Comparison of ENCODE assay signal across 11 mouse cellular contexts in genomic region chr7:102048524-102048923, GRCm38 (mm10). TPM values are rescaled to one million over a fixed set of nuclear protein-coding genes. Genes with fewer than 3 reads are reported as not detected.
DNase-seq lines count a peak whose midpoint lies in the region; ATAC-seq and TF ChIP-seq lines count a peak whose summit lies in the region.
"Not testable (repeated sequence)": the region's sequence is repeated elsewhere in the genome, so short reads cannot be mapped to it uniquely, and the experiment has no call there.
"Had no signal": no experiment of that assay in that cellular context is flagged by ENCODE, and none has a peak within 500 bp of the region (broad histone marks: within the 10 kb centered on the region; RNA-seq: fewer than 3 reads in every experiment).

No protein-coding gene starts in this region.

- H3K27ac ChIP-seq in hindbrain, postnatal 0 days; left cerebral cortex, adult 2 months: not testable (repeated sequence)

- H3K27me3 ChIP-seq in Patski; hindbrain, postnatal 0 days (ENCODE audit: insufficient read depth, low read length): not testable (repeated sequence)

- H3K4me2 ChIP-seq in hindbrain, postnatal 0 days (ENCODE audit: low read depth, low read length), result not testable (repeated sequence)

- H3K4me1 ChIP-seq in hindbrain, postnatal 0 days (ENCODE audit: insufficient read depth, low read length), result not testable (repeated sequence)

- peak; percentile 45 for TF ChIP-seq CTCF in Patski (IDR thresholded peaks at IDR 0.05)
- 0 out of 2 replicates have a peak, but pooled peaks have one; percentile 22 for TF ChIP-seq CTCF in hindbrain, postnatal 0 days (IDR thresholded peaks at IDR 0.05; ENCODE audit: low read depth)
- peak; percentile 44 for TF ChIP-seq CTCF in left cerebral cortex, adult 2 months (IDR thresholded peaks at IDR 0.05)

- in situ Hi-C loops in Patski (cut with MboI; ENCODE audit: low pct_unique_long_range_greater_than_20kb), result not testable (repeated sequence)

- not testable (repeated sequence) for H3K4me3 ChIP-seq in hindbrain, postnatal 0 days (ENCODE audit: low read length); left cerebral cortex, adult 2 months

- peak; percentile 70 for DNase-seq in CD4-positive, CD25-positive, alpha-beta regulatory T cell, adult 2 months (ENCODE audit: low read depth, low spot score)
- DNase-seq in Patski (ENCODE audit: low read depth, low spot score); hindbrain, postnatal 0 days (ENCODE audit: low spot score); left cerebral cortex, adult 2 months (ENCODE audit: extremely low spot score in 1 of 2, low spot score in 2 of 2): not testable (repeated sequence)
- peak; percentile 10 for DNase-seq in embryo, embryonic 10.5 days (ENCODE audit: low spot score)
- peak; percentile 23 for DNase-seq in lung, postnatal 36 days
- DNase-seq in thymus, postnatal 0 days (ENCODE audit: low spot score), result peak; percentile 12

- POLR2A ChIA-PET in Patski (lab: Charles Lee), result not testable (repeated sequence)

- CTCF ChIA-PET in Patski (lab: Charles Lee), result not testable (repeated sequence)

- not testable (repeated sequence) for ATAC-seq in Patski; hindbrain, postnatal 0 days

- intact Hi-C loops in left cerebral cortex, adult 2 months (cut with DNase I), result not testable (repeated sequence)

- not testable (repeated sequence) for H3K9ac ChIP-seq in hindbrain, postnatal 0 days (replicated peaks; ENCODE audit: low read length)

- H3K9me3 ChIP-seq in hindbrain, postnatal 0 days (ENCODE audit: low read length), result not testable (repeated sequence)

- H3K36me3 ChIP-seq in hindbrain, postnatal 0 days (ENCODE audit: insufficient read depth, low read length), result not testable (repeated sequence)

RNA-seq across cellular contexts. Expression of gene Rnf121, which starts 16.7 kb away (rescaled TPM):
- polyA plus RNA-seq in Patski (2021), result 35.8 TPM
- total RNA-seq in hindbrain, postnatal 0 days (2014; rRNA removed), result 28.8 and 31.7 TPM in 2 replicates
- polyA plus RNA-seq in hindbrain, postnatal 0 days (2015; fragmentation: Nextera tagmentation; extraction: Ambion mirVana), result 22.6 and 23.8 TPM in 2 replicates
- 10 to 100 TPM; 51.1 to 53.9 TPM for total RNA-seq in left cerebral cortex, adult 2 months (2021)
- polyA plus RNA-seq in thymus, postnatal 0 days (2015; fragmentation: Nextera tagmentation; extraction: Ambion mirVana), result 18.6 and 19.2 TPM in 2 replicates

RNA-seq across cellular contexts. Expression of gene Xndc1, which starts 16.8 kb away (rescaled TPM):
- 13.1 TPM for polyA plus RNA-seq in Patski (2021)
- total RNA-seq in hindbrain, postnatal 0 days (2014; rRNA removed), result 16.2 and 22.6 TPM in 2 replicates
- 15.8 and 19.0 TPM in 2 replicates for polyA plus RNA-seq in hindbrain, postnatal 0 days (2015; fragmentation: Nextera tagmentation; extraction: Ambion mirVana)
- total RNA-seq in left cerebral cortex, adult 2 months (2021), result 10 to 100 TPM; 25.6 to 28.2 TPM
- polyA plus RNA-seq in thymus, postnatal 0 days (2015; fragmentation: Nextera tagmentation; extraction: Ambion mirVana), result 21.1 and 25.4 TPM in 2 replicates

RNA-seq across cellular contexts. Expression of gene Xntrpc, which starts 17.0 kb away (rescaled TPM):
- 0.24 TPM for polyA plus RNA-seq in Patski (2021)
- 0.47 and 3.5 TPM in 2 replicates for total RNA-seq in hindbrain, postnatal 0 days (2014; rRNA removed)
- polyA plus RNA-seq in hindbrain, postnatal 0 days (2015; fragmentation: Nextera tagmentation; extraction: Ambion mirVana), result 0.40 and 0.42 TPM in 2 replicates
- total RNA-seq in left cerebral cortex, adult 2 months (2021), result 1 to 10 TPM; 2.6 to 3.0 TPM
- polyA plus RNA-seq in thymus, postnatal 0 days (2015; fragmentation: Nextera tagmentation; extraction: Ambion mirVana), result 0.74 and 0.96 TPM in 2 replicates

RNA-seq across cellular contexts. Expression of gene Il18bp, which starts 30.0 kb away (rescaled TPM):
- 2.4 TPM for polyA plus RNA-seq in Patski (2021)
- 7.1 and 14.7 TPM in 2 replicates for total RNA-seq in hindbrain, postnatal 0 days (2014; rRNA removed)
- 3.0 and 3.3 TPM in 2 replicates for polyA plus RNA-seq in hindbrain, postnatal 0 days (2015; fragmentation: Nextera tagmentation; extraction: Ambion mirVana)
- total RNA-seq in left cerebral cortex, adult 2 months (2021), result 10 to 100 TPM in 1 of 2 experiments, 1 to 10 TPM in 1; 8.5 to 10.2 TPM
- 19.2 and 20.2 TPM in 2 replicates for polyA plus RNA-seq in thymus, postnatal 0 days (2015; fragmentation: Nextera tagmentation; extraction: Ambion mirVana)

RNA-seq across cellular contexts. Expression of gene Trpc2, which starts 34.4 kb away (rescaled TPM):
- polyA plus RNA-seq in Patski (2021), result not detected
- total RNA-seq in hindbrain, postnatal 0 days (2014; rRNA removed), result 2.5 TPM in 1 of 2 replicates, not detected in the other
- 0.09 TPM in 1 of 2 replicates, not detected in the other for polyA plus RNA-seq in hindbrain, postnatal 0 days (2015; fragmentation: Nextera tagmentation; extraction: Ambion mirVana)
- total RNA-seq in left cerebral cortex, adult 2 months (2021), result under 1 TPM in 1 of 2 experiments, not detected in 1; 0.91 TPM
- not detected in 2 replicates for polyA plus RNA-seq in thymus, postnatal 0 days (2015; fragmentation: Nextera tagmentation; extraction: Ambion mirVana)
- total RNA-seq: adrenal gland, postnatal 14 days; granulocyte monocyte progenitor cell, adult 5-6 weeks had no signal
- polyA plus RNA-seq: forebrain, embryonic 14.5 days; limb, embryonic 10.5 days had no signal
